Mouse (Mus musculus) gastrocnemius, postnatal 10 days (tissue): ENCODE results near the gene Spam1. TPM values are rescaled to one million over a fixed set of nuclear protein-coding genes. Genes with fewer than 3 reads are reported as not detected.

ENCODE experiments used
- DNase-seq: peaks from one replicate; pipeline ENCODE4 v3.0.0; 2021; ENCODE audit warnings: mixed read lengths
- long read RNA-seq, 2 experiments: library from polyadenylated mRNA; stranded (forward); transcript quantifications; one replicate each; pipeline ENCODE4 v2.0.0; 2021
- total RNA-seq, 2 experiments: library from RNA; stranded (reverse); gene quantifications; 2 replicates each; pipeline ENCODE4 v1.2.3; 2021

Spam1 gene
- total RNA-seq, result not detected
- long read RNA-seq, experiment 1, result 0 reads
- long read RNA-seq, experiment 2, result 0 reads

DNA sequence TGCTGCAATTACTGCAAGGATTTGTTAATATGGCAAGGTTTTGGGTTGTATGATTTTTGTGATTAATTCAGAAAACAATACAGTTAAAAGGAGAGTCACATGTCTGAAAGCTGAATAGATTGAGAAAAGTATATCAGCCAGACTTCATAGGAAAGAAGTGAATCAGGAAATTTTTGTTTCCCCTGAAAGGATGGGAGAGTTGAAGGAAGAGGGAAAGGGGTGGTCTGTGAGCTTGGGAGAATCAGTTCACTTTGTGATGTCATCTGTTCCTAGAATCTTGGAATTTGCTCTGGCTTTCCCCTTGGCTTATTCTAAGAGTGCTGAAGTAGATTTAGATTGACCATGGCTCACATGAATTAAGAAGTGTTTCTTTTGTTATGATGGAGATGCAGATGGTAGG lies at the start of gene Spam1:
Gene Spam1, plus strand, starts transcription at position 301 of the 400 bp plus-strand sequence.
- DNase-seq, result no peak

GRCm38 (mm10) chr6:24748029-24748428 lies 43.0 kb upstream of the Spam1 start, which contains the start of gene Hyal4:
Gene Hyal4 (plus strand): TSS chr6:24748329.
- DNase-seq, result no peak

GRCm38 (mm10) chr6:24759281-24759680 lies 31.7 kb upstream of the Spam1 start:
- DNase-seq, result no peak

GRCm38 (mm10) chr6:24766261-24766660 lies 24.7 kb upstream of the Spam1 start:
- no peak for DNase-seq

DNA sequence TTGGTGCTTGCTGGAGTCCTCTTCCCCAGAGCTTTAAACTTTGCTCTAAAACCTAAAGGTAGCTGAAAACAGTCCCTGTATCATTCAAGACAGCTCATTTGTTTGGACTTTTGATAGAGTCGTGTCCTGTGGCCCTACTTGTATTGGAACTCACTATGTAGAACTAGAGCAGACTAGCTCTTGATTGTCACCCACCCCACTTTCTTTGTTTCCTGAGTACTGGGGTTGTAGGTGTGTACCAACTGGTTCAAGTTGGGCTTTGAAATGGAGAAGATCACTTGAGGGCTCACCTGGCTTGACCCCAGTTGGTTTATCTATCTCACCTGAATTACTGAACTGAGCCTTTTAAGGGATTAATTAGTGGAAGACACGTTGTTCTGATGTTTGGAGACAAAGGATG lies 11.8 kb upstream of the Spam1 start:
- DNase-seq, result no peak

DNA sequence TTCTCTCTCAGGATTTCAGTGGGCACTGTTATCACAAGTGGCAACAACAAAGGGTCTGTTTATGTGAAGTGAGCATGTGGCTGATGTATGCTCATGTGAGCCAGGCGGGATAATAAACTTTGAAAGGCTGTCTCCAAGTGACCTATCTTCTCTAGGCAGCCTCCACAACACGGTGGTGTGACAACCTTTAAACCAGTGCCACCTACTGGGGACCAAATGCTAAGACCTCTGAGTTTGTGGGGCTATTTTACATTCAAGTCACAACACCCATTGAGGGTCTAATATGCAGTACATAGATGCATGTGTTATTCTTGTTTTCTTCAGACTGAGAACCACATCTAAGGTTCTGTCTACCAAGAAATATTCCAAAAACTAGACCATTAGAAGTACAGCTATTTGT lies 31.1 kb downstream of the Spam1 start:
- no peak for DNase-seq

Other genes with a start within 250 kb of the Spam1 start
- 100 to 1,000 TPM; 126 TPM for gene Lmod2, start 193.4 kb upstream of the Spam1 start, total RNA-seq
- 10 to 100 TPM; 19.0 to 26.3 TPM for gene Wasl, start 126.2 kb upstream of the Spam1 start, total RNA-seq
- not detected for gene Hyal6, start 57.9 kb upstream of the Spam1 start, total RNA-seq
- not detected for gene Hyal4, start 42.9 kb upstream of the Spam1 start, total RNA-seq
- not detected for gene Hyal5, start 66.8 kb downstream of the Spam1 start, total RNA-seq
- under 1 TPM; 0.59 TPM for gene Tmem229a, start 165.1 kb downstream of the Spam1 start, total RNA-seq